Mouse (Mus musculus) embryonic facial prominence, embryonic 14.5 days (tissue): ENCODE measurements at regions not wholly inside any gene's neighbourhood (a gene's known extent, or its start where the extent isn't known, plus 50 kb on each side); places are given as distances from the start of the nearest gene placed in this dataset.

Experiments used
- ATAC-seq: fragments of 200-750 bp; cut with Nextera tagmentation; 2 replicates; pipeline ENCODE4 v1.8.0; 2017; ENCODE audit warnings: low read depth, moderate number of reproducible peaks, moderate TSS enrichment
- DNase-seq: peaks from one replicate; pipeline ENCODE4 v3.0.0-alpha.2; 2015; ENCODE audit warnings: low spot score
- H3K27ac ChIP-seq: fragments of 300-500 bp; sonication (generic); replicated peaks from 2 replicates; pipeline ENCODE4 v1.5.1; 2014; ENCODE audit warnings: low read depth, mild to moderate bottlenecking, low read length, moderate library complexity
- H3K27me3 ChIP-seq: fragments of 300-500 bp; sonication (generic); replicated peaks from 2 replicates; pipeline ENCODE4 v1.6.1; 2014; ENCODE audit warnings: low read length; ENCODE audit not compliant: control insufficient read depth, insufficient read depth
- H3K36me3 ChIP-seq: fragments of 300-500 bp; sonication (generic); 2 replicates; pipeline ENCODE4 v1.6.1; 2014; ENCODE audit warnings: low read length, mixed read lengths; ENCODE audit not compliant: control insufficient read depth, insufficient read depth
- H3K4me1 ChIP-seq: fragments of 300-500 bp; sonication (generic); 2 replicates; pipeline ENCODE4 v1.6.1; 2014; ENCODE audit warnings: antibody characterized with exemption, low read length; ENCODE audit not compliant: control insufficient read depth, insufficient read depth
- H3K4me2 ChIP-seq: fragments of 300-500 bp; sonication (generic); 2 replicates; pipeline ENCODE4 v1.6.1; 2014; ENCODE audit warnings: low read depth, mild to moderate bottlenecking, low read length, moderate library complexity, mixed read lengths
- H3K4me3 ChIP-seq: fragments of 300-500 bp; sonication (generic); 2 replicates; pipeline ENCODE4 v1.5.1; 2014; ENCODE audit warnings: low read depth, mild to moderate bottlenecking, low read length
- H3K9ac ChIP-seq: fragments of 300-500 bp; sonication (generic); 2 replicates; pipeline ENCODE4 v1.6.1; 2014; ENCODE audit warnings: low read depth, mild to moderate bottlenecking, low read length, moderate library complexity, mixed read lengths
- H3K9me3 ChIP-seq: fragments of 300-500 bp; sonication (generic); 2 replicates; pipeline ENCODE4 v1.6.1; 2016; ENCODE audit warnings: low read length; ENCODE audit not compliant: control insufficient read depth
- WGBS: fragments of 180-500 bp; shearing (Covaris S2); extraction: QIAGEN DNeasy Blood & Tissue Kit; methylation state at CpG from one replicate; pipeline ENCODE4 v1.1.7; 2014; 5-methylcytosine and 5-hydroxymethylcytosine counted together

- H3K27ac ChIP-seq = no peak overlapping the region
- peaks cover 3% of the 10 kb centered on the region; the same call in 1 of the 2 replicates for H3K4me1 ChIP-seq
- no peaks in the 10 kb centered on the region for H3K27me3 ChIP-seq
- no peak overlapping the region for H3K4me3 ChIP-seq
- no peak for DNase-seq
- ATAC-seq = no peak
- WGBS = 80% methylated on average over 2 of the region's 2 CpGs
- no peaks in the 10 kb centered on the region for H3K36me3 ChIP-seq
- H3K9me3 ChIP-seq = no peaks in the 10 kb centered on the region
- H3K9ac ChIP-seq = no peak overlapping the region
- H3K4me2 ChIP-seq = no peak overlapping the region
Measured at GRCm38 (mm10) chr3:80053435-80053834, 169.1 kb downstream of the Fam198b start.

- no peak overlapping the region for H3K4me3 ChIP-seq
- no peak overlapping the region for H3K9ac ChIP-seq
- H3K36me3 ChIP-seq = no peaks in the 10 kb centered on the region
- DNase-seq (no peak), ATAC-seq (no peak)
- peaks cover 3% of the 10 kb centered on the region; the same call in 1 of the 2 replicates for H3K4me1 ChIP-seq
- no peaks in the 10 kb centered on the region for H3K27me3 ChIP-seq
- H3K9me3 ChIP-seq = no peaks in the 10 kb centered on the region
- WGBS = 58% methylated on average over 6 of the region's 6 CpGs
- no peak overlapping the region for H3K27ac ChIP-seq
- H3K4me2 ChIP-seq = no peak overlapping the region
Measured at GRCm38 (mm10) chr3:80056636-80057350, 172.5 kb downstream of the Fam198b start.

GRCm38 (mm10) chr3:80058722-80059121 lies 174.4 kb downstream of the Fam198b start:
- peak; percentile 55; the same call in 1 of the 2 replicates for ATAC-seq

GRCm38 (mm10) chr3:80070726-80071125 lies 186.4 kb downstream of the Fam198b start:
- DNase-seq (no peak), ATAC-seq (no peak)
- Histone ChIP-seq H3K4me2 (no peak overlapping the region), H3K9ac (no peak overlapping the region), H3K36me3 (no peaks in the 10 kb centered on the region), H3K9me3 (no peaks in the 10 kb centered on the region), H3K4me3 (no peak overlapping the region), H3K27ac (no peak overlapping the region), H3K4me1 (no peaks in the 10 kb centered on the region), H3K27me3 (no peaks in the 10 kb centered on the region)
- WGBS = 82% methylated on average over 5 of the region's 5 CpGs

More at GRCm38 (mm10) chr3:80058722-80059121, 174.4 kb downstream of the Fam198b start:
- Histone ChIP-seq H3K27ac (no peak overlapping the region), H3K9me3 (no peaks in the 10 kb centered on the region), H3K4me3 (no peak overlapping the region), H3K4me1 (no peaks in the 10 kb centered on the region), H3K36me3 (no peaks in the 10 kb centered on the region), H3K27me3 (no peaks in the 10 kb centered on the region), H3K9ac (no peak overlapping the region), H3K4me2 (no peak overlapping the region)
- DNase-seq = peak; percentile 58
- WGBS = 40% methylated on average over 2 of the region's 2 CpGs

- Histone ChIP-seq H3K4me2 (peak overlapping the region; percentile 50), H3K4me3 (peak overlapping the region; percentile 26), H3K9me3 (no peaks in the 10 kb centered on the region), H3K27ac (0 out of 2 replicates have a peak overlapping the region, but pooled peaks have one; percentile 16), H3K27me3 (no peaks in the 10 kb centered on the region), H3K4me1 (0 out of 2 replicates have a peak, but pooled peaks cover 4% of the 10 kb centered on the region), H3K36me3 (no peaks in the 10 kb centered on the region), H3K9ac (peak overlapping the region; percentile 1; the same call in 1 of the 2 replicates)
- DNase-seq (peak; percentile 90), ATAC-seq (peak; percentile 53; the same call in 1 of the 2 replicates)
- whole genome bisulfite sequencing = 8% methylated on average over 10 of the region's 10 CpGs
Measured at GRCm38 (mm10) chr3:80079801-80080418, 195.6 kb downstream of the Fam198b start.

GRCm38 (mm10) chr3:80081210-80081609 lies 196.9 kb downstream of the Fam198b start:
- no peak overlapping the region for H3K27ac ChIP-seq
- no peak overlapping the region for H3K4me3 ChIP-seq
- H3K4me2 ChIP-seq = no peak overlapping the region
- no peaks in the 10 kb centered on the region for H3K27me3 ChIP-seq
- DNase-seq = peak; percentile 5
- no peaks in the 10 kb centered on the region for H3K36me3 ChIP-seq
- H3K9me3 ChIP-seq = no peaks in the 10 kb centered on the region
- no peak for ATAC-seq
- 34% methylated on average over 7 of the region's 7 CpGs for whole genome bisulfite sequencing
- H3K9ac ChIP-seq = no peak overlapping the region
- H3K4me1 ChIP-seq = 0 out of 2 replicates have a peak, but pooled peaks cover 4% of the 10 kb centered on the region

- H3K4me1 ChIP-seq = 0 out of 2 replicates have a peak, but pooled peaks cover 4% of the 10 kb centered on the region
- H3K4me2 ChIP-seq = no peak overlapping the region
- no peak for DNase-seq
- H3K9me3 ChIP-seq = no peaks in the 10 kb centered on the region
- H3K4me3 ChIP-seq = no peak overlapping the region
- WGBS = 82% methylated on average over 8 of the region's 8 CpGs
- no peaks in the 10 kb centered on the region for H3K27me3 ChIP-seq
- ATAC-seq = no peak
- H3K36me3 ChIP-seq = no peaks in the 10 kb centered on the region
- no peak overlapping the region for H3K9ac ChIP-seq
- no peak overlapping the region for H3K27ac ChIP-seq
Measured at GRCm38 (mm10) chr3:80082780-80083519, 198.6 kb downstream of the Fam198b start.

GRCm38 (mm10) chr3:80084168-80084567 lies 199.8 kb downstream of the Fam198b start:
- H3K4me2 ChIP-seq = no peak overlapping the region
- H3K36me3 ChIP-seq = no peaks in the 10 kb centered on the region
- no peak for ATAC-seq
- 0 out of 2 replicates have a peak, but pooled peaks cover 4% of the 10 kb centered on the region for H3K4me1 ChIP-seq
- no peaks in the 10 kb centered on the region for H3K9me3 ChIP-seq
- WGBS = 63% methylated on average over 3 of the region's 3 CpGs
- no peak overlapping the region for H3K4me3 ChIP-seq
- H3K9ac ChIP-seq = no peak overlapping the region
- no peaks in the 10 kb centered on the region for H3K27me3 ChIP-seq
- no peak for DNase-seq
- H3K27ac ChIP-seq = no peak overlapping the region
